Mouse (Mus musculus): ENCODE data around the gene Tlr13. TPM values are rescaled to one million over a fixed set of nuclear protein-coding genes. Genes with fewer than 3 reads are reported as not detected.

Tlr13 gene
- total RNA-seq (2014; rRNA removed; ENCODE audit: low replicate concordance) (1.0 and 1.1 TPM in 2 replicates), polyA plus RNA-seq (2015; fragmentation: Nextera tagmentation; extraction: Ambion mirVana) (0.40 and 0.43 TPM in 2 replicates)

GRCm38 (mm10) chrX:106142936-106143335 is at the start of gene Tlr13:
TSS of gene Tlr13 (plus strand) at chrX:106143204.
- no peaks in the 10 kb centered on the region for H3K27me3 ChIP-seq (ENCODE audit: control insufficient read depth, insufficient read depth, low read length)
- H3K4me2 ChIP-seq (ENCODE audit: low read depth, low read length): no peak within 1 kb of the TSS
- H3K9me3 ChIP-seq (replicated peaks; ENCODE audit: control insufficient read depth, low read length): no peaks in the 10 kb centered on the region
- DNase-seq (ENCODE audit: low spot score): no peak
- no peaks in the 10 kb centered on the region for H3K4me1 ChIP-seq (ENCODE audit: control insufficient read depth, insufficient read depth)
- TF ChIP-seq EP300 (IDR thresholded peaks at IDR 0.05; ENCODE audit: low read depth) (no peak), CTCF (IDR thresholded peaks at IDR 0.05; ENCODE audit: low read depth) (no peak)
- no peak within 1 kb of the TSS for H3K27ac ChIP-seq (ENCODE audit: low read depth)
- WGBS: 75% methylated on average over 6 of the region's 6 CpGs
- no peak within 1 kb of the TSS for H3K4me3 ChIP-seq (ENCODE audit: low read depth, low read length)
- no peak for ATAC-seq (ENCODE audit: insufficient read depth, low read depth)
- no peak within 1 kb of the TSS for H3K9ac ChIP-seq (replicated peaks; ENCODE audit: low read depth, low read length)
- H3K36me3 ChIP-seq (replicated peaks; ENCODE audit: control insufficient read depth, insufficient read depth, low read length): no peaks in the 10 kb centered on the region

DNA sequence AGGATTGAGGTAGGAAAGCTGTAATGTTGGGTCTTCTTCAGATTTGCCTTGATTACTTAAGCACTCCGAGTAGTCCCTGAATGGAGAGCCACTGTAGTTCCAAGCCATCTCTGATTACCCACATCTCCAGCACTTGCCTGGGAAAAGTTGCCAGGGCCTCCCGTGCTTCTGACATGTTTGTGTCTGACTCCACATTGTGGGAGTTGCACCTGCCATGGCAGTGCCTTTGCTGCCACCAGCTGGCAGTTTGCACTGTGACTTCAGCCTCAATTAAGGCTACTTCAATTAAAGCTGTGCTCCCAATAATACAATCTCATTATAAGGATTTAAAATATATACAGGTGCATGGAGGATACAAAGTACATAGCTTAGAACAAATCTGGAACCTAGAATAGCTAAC is 37.5 kb upstream of the Tlr13 start:
- TF ChIP-seq EP300 (IDR thresholded peaks at IDR 0.05; ENCODE audit: low read depth) (no peak), CTCF (IDR thresholded peaks at IDR 0.05; ENCODE audit: low read depth) (peak; percentile 57)

GRCm38 (mm10) chrX:106113881-106114280 is 29.1 kb upstream of the Tlr13 start:
- WGBS: 79% methylated on average over 4 of the region's 4 CpGs

More for the DNA sequence above, 37.5 kb upstream of the Tlr13 start:
- no peaks in the 10 kb centered on the region for H3K27me3 ChIP-seq (ENCODE audit: control insufficient read depth, insufficient read depth, low read length)
- no peaks in the 10 kb centered on the region for H3K9me3 ChIP-seq (replicated peaks; ENCODE audit: control insufficient read depth, low read length)
- DNase-seq (ENCODE audit: low spot score) (peak; percentile 16), ATAC-seq (ENCODE audit: insufficient read depth, low read depth) (peak; percentile 55; the same call in 1 of the 2 replicates)
- WGBS: 32% methylated on average over 2 of the region's 2 CpGs
- H3K9ac ChIP-seq (replicated peaks; ENCODE audit: low read depth, low read length): no peak overlapping the region
- H3K4me2 ChIP-seq (ENCODE audit: low read depth, low read length): no peak overlapping the region
- no peak overlapping the region for H3K27ac ChIP-seq (ENCODE audit: low read depth)
- no peaks in the 10 kb centered on the region for H3K4me1 ChIP-seq (ENCODE audit: control insufficient read depth, insufficient read depth)
- peaks cover 11% of the 10 kb centered on the region; the same call in 1 of the 2 replicates for H3K36me3 ChIP-seq (replicated peaks; ENCODE audit: control insufficient read depth, insufficient read depth, low read length)
- no peak overlapping the region for H3K4me3 ChIP-seq (ENCODE audit: low read depth, low read length)

GRCm38 (mm10) chrX:106114674-106115073 is 28.3 kb upstream of the Tlr13 start:
- Histone ChIP-seq H3K9me3 (replicated peaks; ENCODE audit: control insufficient read depth, low read length) (no peaks in the 10 kb centered on the region), H3K9ac (replicated peaks; ENCODE audit: low read depth, low read length) (no peak overlapping the region), H3K4me3 (ENCODE audit: low read depth, low read length) (no peak overlapping the region), H3K36me3 (replicated peaks; ENCODE audit: control insufficient read depth, insufficient read depth, low read length) (peaks cover 10% of the 10 kb centered on the region; the same call in 1 of the 2 replicates), H3K27me3 (ENCODE audit: control insufficient read depth, insufficient read depth, low read length) (no peaks in the 10 kb centered on the region), H3K4me1 (ENCODE audit: control insufficient read depth, insufficient read depth) (no peaks in the 10 kb centered on the region), H3K27ac (ENCODE audit: low read depth) (no peak overlapping the region), H3K4me2 (ENCODE audit: low read depth, low read length) (no peak overlapping the region)
- no peak for TF ChIP-seq EP300 (IDR thresholded peaks at IDR 0.05; ENCODE audit: low read depth)
- TF ChIP-seq CTCF (IDR thresholded peaks at IDR 0.05; ENCODE audit: low read depth): no peak
- ATAC-seq (ENCODE audit: insufficient read depth, low read depth) (no peak), DNase-seq (ENCODE audit: low spot score) (no peak)
- WGBS: 56% methylated on average over 1 of the region's 1 CpGs

More at GRCm38 (mm10) chrX:106113881-106114280, 29.1 kb upstream of the Tlr13 start:
- DNase-seq (ENCODE audit: low spot score) (no peak), ATAC-seq (ENCODE audit: insufficient read depth, low read depth) (no peak)
- no peak overlapping the region for H3K4me2 ChIP-seq (ENCODE audit: low read depth, low read length)
- no peak overlapping the region for H3K4me3 ChIP-seq (ENCODE audit: low read depth, low read length)
- no peaks in the 10 kb centered on the region for H3K4me1 ChIP-seq (ENCODE audit: control insufficient read depth, insufficient read depth)
- no peak overlapping the region for H3K9ac ChIP-seq (replicated peaks; ENCODE audit: low read depth, low read length)
- peaks cover 6% of the 10 kb centered on the region; the same call in 1 of the 2 replicates for H3K36me3 ChIP-seq (replicated peaks; ENCODE audit: control insufficient read depth, insufficient read depth, low read length)
- H3K27ac ChIP-seq (ENCODE audit: low read depth): no peak overlapping the region
- H3K9me3 ChIP-seq (replicated peaks; ENCODE audit: control insufficient read depth, low read length): no peaks in the 10 kb centered on the region
- TF ChIP-seq EP300 (IDR thresholded peaks at IDR 0.05; ENCODE audit: low read depth): no peak
- no peak for TF ChIP-seq CTCF (IDR thresholded peaks at IDR 0.05; ENCODE audit: low read depth)
- no peaks in the 10 kb centered on the region for H3K27me3 ChIP-seq (ENCODE audit: control insufficient read depth, insufficient read depth, low read length)

GRCm38 (mm10) chrX:106122823-106123222 is 20.2 kb upstream of the Tlr13 start:
- Histone ChIP-seq H3K4me3 (ENCODE audit: low read depth, low read length) (no peak overlapping the region), H3K27ac (ENCODE audit: low read depth) (no peak overlapping the region), H3K9ac (replicated peaks; ENCODE audit: low read depth, low read length) (no peak overlapping the region), H3K36me3 (replicated peaks; ENCODE audit: control insufficient read depth, insufficient read depth, low read length) (peaks cover 13% of the 10 kb centered on the region; the same call in 1 of the 2 replicates), H3K4me2 (ENCODE audit: low read depth, low read length) (no peak overlapping the region), H3K9me3 (replicated peaks; ENCODE audit: control insufficient read depth, low read length) (no peaks in the 10 kb centered on the region), H3K27me3 (ENCODE audit: control insufficient read depth, insufficient read depth, low read length) (no peaks in the 10 kb centered on the region), H3K4me1 (ENCODE audit: control insufficient read depth, insufficient read depth) (no peaks in the 10 kb centered on the region)
- DNase-seq (ENCODE audit: low spot score): no peak
- no peak for ATAC-seq (ENCODE audit: insufficient read depth, low read depth)
- 65% methylated on average over 2 of the region's 2 CpGs for WGBS
- TF ChIP-seq CTCF (IDR thresholded peaks at IDR 0.05; ENCODE audit: low read depth) (no peak), EP300 (IDR thresholded peaks at IDR 0.05; ENCODE audit: low read depth) (no peak)

DNA sequence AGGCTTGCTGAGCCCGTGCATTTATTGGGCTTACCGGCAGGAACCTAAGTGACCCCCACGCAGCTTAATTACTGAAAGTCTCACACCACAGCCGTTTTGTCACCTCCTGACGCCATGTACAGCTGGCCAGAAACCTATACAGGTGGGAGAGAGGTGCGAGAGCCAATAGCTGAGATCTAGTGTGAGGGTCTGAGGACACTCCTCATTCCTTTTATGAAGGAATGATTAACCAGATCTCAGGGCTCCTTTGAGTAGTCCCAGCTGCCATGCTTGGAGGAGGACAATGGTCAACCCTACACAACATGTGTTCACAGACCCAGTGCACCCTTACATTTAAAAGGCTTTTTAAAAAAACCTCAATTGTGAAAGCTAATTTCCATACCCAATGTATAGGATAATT is 14.7 kb upstream of the Tlr13 start:
- Histone ChIP-seq H3K27ac (ENCODE audit: low read depth) (no peak overlapping the region), H3K36me3 (replicated peaks; ENCODE audit: control insufficient read depth, insufficient read depth, low read length) (peaks cover 11% of the 10 kb centered on the region; the same call in 1 of the 2 replicates), H3K9ac (replicated peaks; ENCODE audit: low read depth, low read length) (no peak overlapping the region), H3K27me3 (ENCODE audit: control insufficient read depth, insufficient read depth, low read length) (no peaks in the 10 kb centered on the region), H3K4me2 (ENCODE audit: low read depth, low read length) (no peak overlapping the region), H3K4me1 (ENCODE audit: control insufficient read depth, insufficient read depth) (no peaks in the 10 kb centered on the region), H3K9me3 (replicated peaks; ENCODE audit: control insufficient read depth, low read length) (no peaks in the 10 kb centered on the region), H3K4me3 (ENCODE audit: low read depth, low read length) (no peak overlapping the region)
- no peak for TF ChIP-seq EP300 (IDR thresholded peaks at IDR 0.05; ENCODE audit: low read depth)
- TF ChIP-seq CTCF (IDR thresholded peaks at IDR 0.05; ENCODE audit: low read depth): no peak
- DNase-seq (ENCODE audit: low spot score): no peak
- 69% methylated on average over 6 of the region's 6 CpGs for WGBS
- no peak for ATAC-seq (ENCODE audit: insufficient read depth, low read depth)
